Mouse (Mus musculus): Measurements from ENCODE around the gene Tln2.

The Tln2 gene

DNA sequence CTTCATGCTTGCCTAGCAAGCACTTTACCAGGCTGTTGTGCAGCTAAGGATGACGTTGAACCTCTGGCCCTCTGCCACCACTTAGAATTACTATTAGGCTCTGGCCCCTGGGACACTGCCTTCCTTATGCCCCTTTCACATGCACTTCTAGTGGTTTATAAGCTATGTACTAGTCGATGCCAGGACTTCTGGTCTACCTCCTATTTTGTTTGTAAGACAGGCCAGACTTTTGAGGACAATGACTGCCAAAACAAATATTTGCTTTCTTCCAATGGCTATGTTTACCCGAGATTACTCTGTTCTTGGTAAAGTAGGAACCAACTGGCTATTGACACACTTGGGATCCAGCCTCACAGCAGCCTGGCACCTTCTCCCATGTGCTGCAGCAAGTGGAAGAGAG is 82.1 kb downstream of the Tln2 start:
- no peak for DNase-seq (ENCODE audit: low spot score)

DNA sequence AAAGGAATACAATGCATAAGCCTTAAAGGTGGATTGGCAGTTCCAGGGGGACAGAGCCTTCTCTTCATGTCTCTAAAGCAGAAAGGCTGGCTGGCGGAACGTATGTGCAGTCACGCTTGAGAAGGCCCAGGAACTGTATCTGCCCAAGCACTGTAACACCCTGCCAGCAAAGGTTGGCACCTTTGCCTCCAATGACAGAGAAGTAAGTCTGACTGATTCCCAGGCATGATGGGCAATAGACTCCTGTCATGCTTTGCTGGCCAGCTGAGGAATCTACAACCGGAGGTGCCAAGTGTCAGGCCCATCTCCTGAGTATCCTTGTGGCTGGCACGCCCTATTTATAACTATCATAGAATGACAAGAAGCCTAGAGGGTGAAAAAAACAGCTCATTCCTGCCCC is 83.3 kb downstream of the Tln2 start:
- DNase-seq (ENCODE audit: low spot score), result no peak

DNA sequence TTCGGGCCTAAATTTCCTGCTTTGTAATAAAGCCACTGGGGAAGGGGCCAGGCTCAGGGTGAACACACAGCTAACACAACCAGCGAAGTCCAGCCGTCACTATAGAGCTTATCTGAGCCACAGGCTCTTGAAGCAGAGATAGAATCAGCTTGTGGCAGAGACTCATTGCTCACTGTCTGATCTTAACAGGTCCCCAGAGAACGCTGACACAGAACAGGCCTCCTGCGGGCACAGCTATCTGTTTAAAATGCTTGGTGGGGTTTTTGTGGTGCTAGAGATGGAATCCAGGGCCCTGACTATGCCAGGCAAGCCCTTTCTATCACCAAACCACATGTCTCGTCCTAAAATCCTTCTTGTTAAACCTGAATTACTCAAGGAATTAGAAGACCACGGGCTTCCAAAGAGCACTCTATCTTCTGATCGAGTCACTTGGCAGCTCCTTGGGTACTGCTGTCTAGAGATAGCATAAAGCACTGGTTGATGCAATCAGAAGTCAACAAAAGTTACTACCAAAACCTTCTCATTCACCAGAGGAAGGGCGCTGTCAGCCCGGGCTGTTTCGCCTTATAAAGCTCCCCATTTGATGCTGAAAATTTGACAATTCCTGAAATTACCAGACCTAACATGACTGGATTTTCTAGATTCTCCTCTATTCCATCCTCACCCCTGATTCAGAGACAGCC is 95.9 kb downstream of the Tln2 start:
- DNase-seq (ENCODE audit: low spot score), result no peak

DNA sequence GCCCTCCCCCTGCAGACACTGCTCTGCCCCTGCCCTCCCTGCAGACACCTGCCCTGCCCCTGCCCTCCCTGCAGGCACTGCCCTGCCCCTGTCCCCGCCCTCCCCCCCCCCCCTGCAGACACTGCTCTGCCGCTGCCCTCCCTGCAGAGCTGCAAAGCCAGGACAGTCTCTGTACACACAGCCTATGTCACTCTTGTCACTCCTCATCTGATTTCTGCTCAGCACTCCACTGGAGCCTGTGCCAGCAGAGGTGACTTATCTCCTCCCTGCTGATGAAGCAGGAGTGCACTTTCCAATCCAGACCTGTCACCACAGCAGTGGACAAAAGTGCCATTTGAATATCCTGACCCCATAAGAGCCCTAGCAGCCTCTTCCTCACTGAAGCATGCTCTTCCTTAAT is 118.0 kb downstream of the Tln2 start:
- no peak for DNase-seq (ENCODE audit: low spot score)

DNA sequence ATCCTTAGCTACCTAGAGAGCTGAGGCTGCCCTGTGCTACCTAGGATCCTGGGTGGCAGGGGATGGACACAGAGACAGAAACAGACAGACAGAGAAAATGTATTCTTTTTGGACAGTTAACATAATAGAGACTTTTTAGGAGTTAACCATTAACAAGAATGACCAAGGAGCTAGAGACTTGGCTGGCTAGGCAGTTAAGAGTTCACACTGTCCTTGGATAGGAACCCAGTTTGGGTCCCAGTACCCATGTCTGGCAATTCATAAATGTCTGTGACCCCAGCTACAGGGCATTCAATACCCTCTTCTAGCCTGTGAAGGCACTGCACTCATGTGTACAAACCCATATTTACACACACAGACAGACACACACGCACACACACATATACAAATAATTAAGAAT is 122.0 kb downstream of the Tln2 start:
- no peak for DNase-seq (ENCODE audit: low spot score)

DNA sequence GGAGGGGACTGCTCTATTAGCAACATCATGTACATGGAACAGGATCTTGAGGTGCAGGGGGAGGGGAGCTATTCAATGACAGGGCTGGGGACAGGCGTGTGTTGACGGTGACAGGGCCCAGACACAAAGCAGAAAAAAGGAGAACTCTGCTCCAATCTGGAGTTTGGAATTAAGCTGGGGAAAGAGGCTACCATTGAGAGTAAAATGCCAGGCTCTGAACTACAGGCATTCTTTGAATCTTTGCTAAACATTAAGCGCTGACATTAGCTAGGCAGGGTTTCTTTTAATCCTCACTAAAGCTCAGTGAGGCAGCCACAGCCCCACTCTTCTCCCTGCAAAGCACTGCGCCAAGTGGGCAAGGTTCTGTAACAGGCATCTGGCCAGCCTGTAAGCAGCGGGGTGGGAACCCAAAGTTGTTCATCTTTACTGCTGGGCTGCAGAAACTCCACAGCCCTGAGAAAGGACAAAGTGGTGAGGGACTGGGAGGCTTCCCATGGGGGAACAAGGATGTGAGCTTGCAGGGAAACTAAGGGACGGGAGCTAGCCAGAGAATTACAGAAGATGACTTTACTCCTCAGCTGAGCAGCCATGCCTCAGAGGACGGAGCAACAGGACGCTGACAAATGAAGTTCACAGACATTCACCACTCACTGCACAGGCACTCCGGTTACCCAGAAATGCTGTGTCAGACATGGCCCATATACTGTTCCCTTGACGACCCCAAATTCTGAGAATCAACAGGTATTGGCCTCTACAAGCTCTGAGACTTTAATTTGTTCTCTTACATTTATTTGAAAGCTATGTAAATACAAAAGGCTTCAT is 124.0 kb downstream of the Tln2 start:
- no peak for DNase-seq (ENCODE audit: low spot score)

DNA sequence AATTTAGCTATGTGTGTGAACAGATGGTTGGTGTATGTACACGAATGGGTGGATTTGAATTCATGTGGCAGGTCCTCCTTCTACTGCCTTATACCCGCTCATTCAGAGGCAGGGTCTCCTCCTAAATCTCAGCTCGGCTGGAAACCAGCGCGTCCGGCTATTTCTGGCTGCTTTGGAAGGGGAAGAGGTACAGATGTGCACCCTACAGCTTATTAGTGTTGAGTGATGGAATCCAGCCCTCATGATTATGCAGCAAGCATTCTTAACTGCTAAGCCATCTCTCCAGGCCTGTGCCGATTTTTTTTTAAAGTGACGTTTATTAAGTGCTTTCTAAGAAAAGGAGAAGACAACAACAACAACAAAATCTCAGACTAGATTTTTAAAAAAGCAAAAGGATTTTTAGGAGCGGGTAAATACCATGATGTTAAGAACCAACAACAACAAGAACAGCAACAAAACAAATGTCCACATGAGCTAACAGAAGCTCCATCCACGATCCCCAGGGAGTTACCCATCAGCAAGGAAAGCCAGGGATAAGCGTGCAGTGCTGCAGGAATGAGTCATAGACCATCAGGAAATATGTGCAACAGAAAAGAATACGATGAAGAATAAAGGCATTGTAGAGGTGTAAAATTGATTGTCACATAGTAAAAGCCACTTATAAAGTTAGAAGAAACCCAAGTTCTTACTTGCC is 130.2 kb downstream of the Tln2 start:
- no peak for DNase-seq (ENCODE audit: low spot score)

DNA sequence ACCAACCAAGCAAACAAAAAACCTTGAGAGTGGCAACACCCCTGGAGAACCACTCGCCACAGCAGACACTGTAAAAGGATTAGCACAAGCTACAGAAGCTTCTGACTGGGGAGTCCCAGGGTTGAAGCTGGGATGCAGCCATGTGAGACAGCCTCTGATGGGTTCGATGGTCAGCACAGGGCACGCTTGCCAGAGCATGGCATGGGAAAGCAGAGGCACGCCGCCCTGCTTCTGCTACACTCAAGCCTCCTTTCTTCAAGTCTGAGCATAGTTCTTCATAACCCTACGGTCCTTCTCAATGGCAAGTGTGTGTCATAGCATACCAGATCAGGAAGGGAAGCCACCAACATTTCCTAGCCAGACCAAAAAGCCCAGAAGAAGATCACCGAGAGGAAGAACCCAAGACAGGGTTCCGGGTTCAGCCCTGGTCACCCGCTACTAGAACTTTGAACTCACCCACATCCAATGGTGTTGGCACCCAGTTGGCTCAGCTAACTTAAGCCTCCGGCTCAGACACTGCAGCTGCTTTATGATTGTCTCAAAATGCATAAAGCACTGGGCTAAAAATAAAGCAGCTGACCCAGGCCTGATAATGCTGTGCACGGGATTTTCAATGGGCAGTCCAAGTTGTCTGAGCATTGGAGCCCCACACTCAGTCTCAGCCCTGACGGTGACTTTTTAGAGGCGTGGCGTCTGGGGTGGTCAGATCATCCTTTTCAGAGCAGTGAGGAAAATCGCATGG is 131.0 kb downstream of the Tln2 start:
- DNase-seq (ENCODE audit: low spot score), result no peak

DNA sequence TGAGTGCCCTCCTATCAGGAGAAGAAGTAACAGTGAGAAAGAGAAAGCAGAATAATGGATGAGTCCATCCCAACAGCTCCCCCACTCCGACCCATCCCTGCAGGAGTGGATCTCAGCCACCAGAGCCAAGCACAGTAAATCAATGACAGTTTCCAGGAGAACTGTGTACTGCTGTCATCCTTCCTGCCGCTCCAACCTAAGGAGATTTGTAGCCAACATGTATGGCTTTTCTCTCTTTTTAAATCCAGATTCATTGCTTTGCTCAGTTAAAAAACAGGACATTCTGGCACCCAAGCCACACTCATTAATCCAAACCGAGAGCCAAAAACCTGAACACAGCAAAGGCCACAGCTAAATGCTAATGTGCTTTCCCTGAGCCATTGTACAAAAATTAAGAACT is 133.2 kb downstream of the Tln2 start:
- DNase-seq (ENCODE audit: low spot score), result no peak

DNA sequence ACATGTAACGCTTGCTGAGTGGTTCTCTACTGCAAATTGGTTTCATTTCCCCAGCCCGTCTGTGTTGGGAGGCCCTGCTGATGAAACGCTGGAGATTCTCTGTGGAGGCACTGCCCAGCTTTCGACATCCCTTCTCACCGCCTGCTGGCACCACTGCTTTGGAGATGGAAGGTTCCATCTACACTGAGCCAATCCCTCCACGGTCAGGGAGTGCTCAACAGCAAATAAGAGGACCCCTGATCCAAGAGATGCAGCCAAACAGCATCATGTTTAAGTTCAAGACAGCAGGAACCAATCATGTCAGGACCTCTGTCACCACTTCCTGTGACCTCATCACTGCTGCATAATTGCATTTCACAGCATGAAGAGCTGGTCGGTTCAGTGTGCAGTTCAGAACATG is 135.4 kb downstream of the Tln2 start:
- DNase-seq (ENCODE audit: low spot score), result no peak

DNA sequence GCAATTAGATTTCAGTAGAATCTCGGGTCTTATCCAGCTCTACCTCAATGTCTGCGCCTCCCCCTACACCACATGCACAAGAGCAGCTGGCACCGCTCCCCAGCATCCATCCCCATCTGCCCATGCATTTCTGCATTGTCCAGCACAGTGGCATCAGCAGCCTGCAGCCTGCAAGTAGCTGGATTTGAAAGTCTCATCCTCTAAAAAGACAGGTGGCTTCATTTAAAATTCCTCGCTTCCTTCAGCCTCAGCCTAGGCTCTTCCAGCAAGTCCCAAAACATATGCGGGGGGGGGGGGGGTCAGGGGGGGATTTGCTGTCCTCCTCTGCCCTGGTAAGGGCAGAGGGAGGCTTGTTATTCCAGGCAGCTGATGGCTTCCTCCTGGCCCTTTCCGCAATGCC is 141.4 kb downstream of the Tln2 start:
- DNase-seq (ENCODE audit: low spot score), result no peak

DNA sequence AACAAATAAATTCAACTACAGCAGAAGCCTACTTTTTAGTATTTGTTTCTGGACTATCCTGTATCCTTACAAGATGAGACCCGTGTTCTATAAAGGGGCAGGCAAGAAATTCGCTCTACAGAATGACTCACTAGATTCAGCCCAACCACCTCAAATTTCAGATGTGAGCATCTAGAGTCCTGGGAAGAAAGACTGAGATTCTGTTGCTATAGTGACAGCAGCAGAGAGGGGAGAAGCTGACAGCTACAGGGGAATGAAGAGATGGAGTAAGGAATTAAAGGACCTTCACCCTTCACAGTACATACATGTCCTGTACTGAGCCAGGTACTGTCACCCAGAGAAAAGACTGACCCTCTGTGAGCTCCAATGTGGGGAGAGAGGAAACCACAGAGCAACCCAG is 148.8 kb downstream of the Tln2 start:
- no peak for DNase-seq (ENCODE audit: low spot score)

DNA sequence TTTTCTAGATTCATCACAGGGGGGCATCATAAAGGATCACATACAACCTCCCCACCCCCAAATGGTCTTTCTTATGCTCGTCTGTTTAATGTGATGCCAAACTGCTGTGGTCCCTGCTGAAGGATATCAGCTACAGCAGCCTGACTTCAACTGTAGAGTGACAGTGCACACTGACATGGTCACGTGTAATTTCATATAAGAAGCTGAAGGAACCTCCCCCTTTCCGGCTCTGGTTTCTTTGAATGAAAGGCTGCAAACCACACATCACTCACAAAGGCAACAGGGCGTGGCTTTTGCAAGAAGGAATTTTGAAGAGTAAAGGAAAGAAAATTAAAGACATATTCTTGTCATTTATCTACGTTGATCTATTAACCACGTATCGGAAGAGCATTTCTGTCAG is 154.8 kb downstream of the Tln2 start:
- no peak for DNase-seq (ENCODE audit: low spot score)

DNA sequence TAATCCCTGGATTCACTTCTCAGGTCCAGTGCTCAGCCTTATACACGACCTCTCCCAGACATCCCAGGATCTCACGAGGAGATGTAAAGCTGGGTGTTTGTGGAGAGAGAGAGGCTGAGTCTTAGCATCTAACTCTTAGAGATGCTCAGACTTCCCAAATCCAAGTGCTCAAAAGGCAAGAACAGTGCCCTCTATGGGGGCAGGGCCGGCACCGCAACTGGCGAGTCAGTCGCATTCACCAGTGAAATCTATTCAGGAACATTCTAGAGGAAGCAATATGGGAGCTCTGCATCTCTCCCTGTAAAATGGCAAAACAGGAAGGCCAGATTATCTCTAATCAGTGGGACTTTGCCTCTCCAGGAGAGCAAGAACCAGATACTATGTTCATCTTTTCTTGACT is 159.9 kb downstream of the Tln2 start:
- DNase-seq (ENCODE audit: low spot score), result no peak

DNA sequence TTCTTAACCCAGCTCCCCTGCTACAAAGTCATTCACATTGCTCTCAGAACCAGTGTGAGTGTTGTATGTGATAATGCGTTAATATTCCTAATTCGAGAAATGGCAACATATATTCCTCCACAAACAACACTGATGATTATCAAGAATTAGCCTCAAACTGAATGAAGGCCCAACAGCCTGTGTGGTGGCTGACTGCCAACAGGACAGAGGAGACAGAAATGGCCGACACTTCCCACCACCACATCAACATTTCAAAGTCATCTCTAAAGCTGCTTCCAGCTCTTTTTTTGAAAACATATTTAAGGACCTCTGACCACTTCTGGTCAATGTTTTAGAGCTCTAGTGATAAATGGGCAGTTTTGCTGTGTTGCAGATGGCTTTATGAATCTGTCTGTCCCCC is 161.7 kb downstream of the Tln2 start:
- no peak for DNase-seq (ENCODE audit: low spot score)

DNA sequence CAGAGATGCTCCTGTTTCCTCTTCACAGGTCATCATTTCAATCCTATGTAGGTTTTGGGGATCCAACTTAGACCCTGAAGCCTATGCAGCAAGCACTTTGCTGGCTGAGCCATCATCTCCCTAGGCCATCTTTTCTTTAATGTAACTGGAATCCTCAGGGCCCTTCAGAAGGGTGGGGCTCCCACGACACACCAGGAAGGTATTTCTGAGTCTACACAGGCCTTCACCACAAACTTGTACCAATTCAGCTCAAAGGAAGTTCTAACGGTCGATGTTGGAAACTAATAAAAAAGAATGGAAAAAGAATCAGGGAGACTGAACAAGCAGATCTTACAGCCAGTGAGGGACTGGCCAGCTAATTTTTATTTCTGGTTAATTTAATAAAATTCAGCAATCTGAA is 163.1 kb downstream of the Tln2 start:
- DNase-seq (ENCODE audit: low spot score), result no peak

DNA sequence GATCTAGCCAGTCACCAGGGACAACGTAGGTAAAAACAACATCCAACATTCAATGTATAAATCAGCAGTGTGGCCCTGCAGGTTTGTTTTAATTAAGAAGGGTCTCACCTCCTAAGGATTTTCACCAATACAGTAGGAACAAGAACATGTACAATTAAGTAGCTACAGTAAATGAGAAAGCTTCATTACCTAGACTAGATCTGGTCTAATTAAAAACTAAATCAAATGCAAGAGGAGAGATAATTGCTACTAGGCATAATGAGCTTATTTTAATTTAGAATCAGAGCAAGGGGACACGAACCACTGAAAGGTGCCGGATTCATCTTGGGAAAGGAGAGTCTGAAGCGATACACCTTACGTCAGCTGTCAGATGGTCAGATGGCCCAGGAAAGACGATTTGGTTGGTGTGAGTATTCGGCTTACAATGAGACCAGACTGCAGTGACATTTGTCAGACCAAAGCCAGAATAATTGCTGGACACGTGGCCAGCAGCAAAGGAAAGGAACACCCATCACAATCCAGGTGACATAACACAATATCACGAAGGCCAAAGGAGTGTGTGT is 175.4 kb downstream of the Tln2 start:
- no peak for DNase-seq (ENCODE audit: low spot score)

DNA sequence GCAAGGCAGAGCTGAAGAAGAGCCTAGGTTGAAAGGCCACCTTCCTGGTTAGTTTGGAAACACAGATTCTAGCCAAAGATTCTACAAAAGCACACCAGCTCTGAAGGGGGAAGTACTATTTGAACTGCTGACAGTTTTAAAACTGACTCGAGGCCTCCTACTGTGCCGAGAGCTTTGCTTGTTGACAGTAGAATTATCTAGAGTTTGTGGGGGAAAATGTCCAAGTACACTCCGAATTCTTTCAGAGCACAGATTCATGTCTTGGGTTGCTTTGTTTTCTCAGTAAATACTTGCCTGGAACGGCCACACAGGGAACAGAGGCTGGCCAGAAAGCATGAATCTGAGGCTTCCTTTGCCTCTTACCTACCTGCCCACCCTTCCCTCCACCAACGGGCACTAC is 179.4 kb downstream of the Tln2 start:
- no peak for DNase-seq (ENCODE audit: low spot score)

DNA sequence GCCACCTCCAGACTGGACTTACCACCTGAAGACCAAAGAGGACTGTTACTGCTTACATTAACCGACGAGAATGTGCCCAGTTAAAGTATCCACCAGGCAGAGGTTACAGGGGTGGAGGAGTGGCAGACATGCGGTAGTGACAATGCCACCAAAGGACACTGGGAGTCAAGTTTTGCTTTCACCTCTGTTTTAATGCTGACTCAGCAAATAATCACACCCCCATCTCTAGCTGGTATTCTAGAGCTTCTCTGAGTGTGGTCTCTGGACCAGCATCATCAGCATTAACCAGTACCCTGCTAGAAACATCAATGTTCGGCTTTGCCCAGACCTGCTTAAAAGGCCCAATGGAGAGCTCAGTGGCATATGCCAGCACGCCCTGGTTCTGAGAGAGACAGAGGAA is 180.7 kb downstream of the Tln2 start:
- DNase-seq (ENCODE audit: low spot score), result no peak

DNA sequence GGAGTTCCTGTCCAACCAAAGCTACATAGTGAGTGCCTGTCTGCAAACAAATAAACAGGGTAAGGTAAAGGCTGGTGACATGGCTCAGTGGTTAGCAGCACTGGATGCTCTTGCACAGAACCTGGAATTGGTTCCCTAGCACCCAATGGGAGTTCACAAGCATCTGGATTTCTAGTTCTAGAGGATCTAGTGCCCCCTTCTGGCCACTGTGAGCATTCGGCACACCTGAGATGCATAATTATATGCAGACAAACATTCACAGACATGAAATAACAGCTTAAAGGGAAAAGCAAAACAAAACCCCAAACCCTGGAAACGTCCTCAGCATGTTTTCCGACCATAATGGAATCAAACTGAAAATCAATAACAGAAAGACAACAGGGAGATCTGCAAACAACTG is 191.4 kb downstream of the Tln2 start:
- no peak for DNase-seq (ENCODE audit: low spot score)

DNA sequence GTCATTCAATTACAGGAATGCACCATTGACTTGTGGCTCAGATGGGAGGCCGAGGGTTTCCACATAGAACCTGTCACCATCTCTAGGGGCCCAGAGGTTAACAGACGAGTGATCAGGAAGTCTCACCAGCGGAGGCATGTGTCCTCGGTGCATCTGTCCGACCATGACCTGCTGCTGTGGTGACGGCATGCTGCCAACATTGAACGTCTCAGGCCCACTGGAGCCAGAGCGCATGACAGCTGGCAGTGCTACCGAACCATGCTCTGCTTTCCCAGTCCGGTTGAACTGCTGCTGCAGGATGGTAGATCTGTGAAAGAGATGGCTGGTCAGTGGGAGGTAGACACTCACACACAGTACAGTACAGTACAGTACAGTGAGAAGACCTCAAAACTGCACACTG is 197.0 kb downstream of the Tln2 start:
- no peak for DNase-seq (ENCODE audit: low spot score)

DNA sequence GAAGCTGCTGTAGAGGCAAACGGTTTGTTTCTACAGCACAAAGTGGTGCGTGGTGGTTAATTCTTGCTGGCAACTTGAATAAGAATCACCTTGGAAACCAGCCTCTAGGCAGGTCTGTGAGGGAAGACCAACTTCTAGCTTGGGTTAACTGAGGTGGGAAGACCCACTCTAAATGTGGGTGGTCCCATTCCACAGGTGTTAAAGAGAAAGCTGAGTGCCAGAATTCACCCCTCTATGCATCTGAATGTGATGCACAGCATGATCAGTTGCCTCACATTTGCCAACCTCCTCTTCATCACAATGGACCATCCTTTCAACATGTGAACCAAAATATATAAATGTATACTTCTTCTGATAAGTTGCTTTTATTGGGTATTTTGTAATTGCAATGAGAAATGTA is 197.4 kb downstream of the Tln2 start:
- DNase-seq (ENCODE audit: low spot score), result no peak
